Mouse (Mus musculus): ENCODE data around the gene Tmem247. TPM values are rescaled to one million over a fixed set of nuclear protein-coding genes. Genes with fewer than 3 reads are reported as not detected.

The Tmem247 gene
- not detected for total RNA-seq (2021)
- long read RNA-seq, experiment 1: 0 reads
- long read RNA-seq, experiment 2: 0 reads

- DNase-seq (ENCODE audit: low spot score in 2 of 2): no peak
Measured at GRCm38 (mm10) chr17:86917048-86917447, at the start of gene Tmem247. Gene Tmem247, plus strand, starts transcription at chr17:86917348.

GRCm38 (mm10) chr17:86870586-86870985 lies 46.6 kb upstream of the Tmem247 start:
- DNase-seq (ENCODE audit: low spot score in 2 of 2): no peak

GRCm38 (mm10) chr17:86872643-86873042 lies 44.5 kb upstream of the Tmem247 start:
- DNase-seq (ENCODE audit: low spot score in 2 of 2): no peak

GRCm38 (mm10) chr17:86876940-86877339 lies 40.2 kb upstream of the Tmem247 start:
- no peak for DNase-seq (ENCODE audit: low spot score in 2 of 2)

- DNase-seq (ENCODE audit: low spot score in 2 of 2): no peak
Measured at GRCm38 (mm10) chr17:86877747-86878146, 39.4 kb upstream of the Tmem247 start.

GRCm38 (mm10) chr17:86880056-86880455 lies 37.1 kb upstream of the Tmem247 start:
- DNase-seq (ENCODE audit: low spot score in 2 of 2): no peak

- no peak for DNase-seq (ENCODE audit: low spot score in 2 of 2)
Measured at GRCm38 (mm10) chr17:86880461-86881044, 36.6 kb upstream of the Tmem247 start.

GRCm38 (mm10) chr17:86895191-86895590 lies 22.0 kb upstream of the Tmem247 start:
- DNase-seq (ENCODE audit: low spot score in 2 of 2): no peak

- no peak for DNase-seq (ENCODE audit: low spot score in 2 of 2)
Measured at GRCm38 (mm10) chr17:86897486-86898165, 19.5 kb upstream of the Tmem247 start.

GRCm38 (mm10) chr17:86899821-86900220 lies 17.3 kb upstream of the Tmem247 start:
- DNase-seq (ENCODE audit: low spot score in 2 of 2): no peak

GRCm38 (mm10) chr17:86900564-86900963 lies 16.6 kb upstream of the Tmem247 start:
- DNase-seq (ENCODE audit: low spot score in 2 of 2): no peak

GRCm38 (mm10) chr17:86902399-86903067 lies 14.6 kb upstream of the Tmem247 start:
- DNase-seq (ENCODE audit: low spot score in 2 of 2): no peak

- DNase-seq (ENCODE audit: low spot score in 2 of 2): no peak
Measured at GRCm38 (mm10) chr17:86903596-86903995, 13.6 kb upstream of the Tmem247 start.

- DNase-seq (ENCODE audit: low spot score in 2 of 2): no peak
Measured at GRCm38 (mm10) chr17:86904206-86904605, 12.9 kb upstream of the Tmem247 start.

GRCm38 (mm10) chr17:86905297-86906135 lies 11.6 kb upstream of the Tmem247 start:
- peak in 1 of 2 experiments; percentile 25 for DNase-seq (ENCODE audit: low spot score in 2 of 2)

GRCm38 (mm10) chr17:86906136-86906461 lies 11.0 kb upstream of the Tmem247 start:
- DNase-seq (ENCODE audit: low spot score in 2 of 2): peak; percentile 76 to 82

GRCm38 (mm10) chr17:86906601-86907000 lies 10.5 kb upstream of the Tmem247 start:
- no peak for DNase-seq (ENCODE audit: low spot score in 2 of 2)

- DNase-seq (ENCODE audit: low spot score in 2 of 2): no peak
Measured at GRCm38 (mm10) chr17:86907092-86907491, 10.1 kb upstream of the Tmem247 start.

- DNase-seq (ENCODE audit: low spot score in 2 of 2): no peak
Measured at GRCm38 (mm10) chr17:86908316-86908715, 8.8 kb upstream of the Tmem247 start.

GRCm38 (mm10) chr17:86909733-86910495 lies 7.2 kb upstream of the Tmem247 start:
- DNase-seq (ENCODE audit: low spot score in 2 of 2): no peak

GRCm38 (mm10) chr17:86911261-86911660 lies 5.9 kb upstream of the Tmem247 start:
- peak in 1 of 2 experiments; percentile 10 for DNase-seq (ENCODE audit: low spot score in 2 of 2)
